Mouse (Mus musculus) midbrain, embryonic 11.5 days (tissue): ENCODE results near the gene Mctp1. TPM values are rescaled to one million over a fixed set of nuclear protein-coding genes. Genes with fewer than 3 reads are reported as not detected.

Source experiments
- ATAC-seq: fragments of 200-750 bp; cut with Nextera tagmentation; 2 replicates; pipeline ENCODE4 v1.8.0; 2017; ENCODE audit warnings: moderate TSS enrichment, moderate library complexity; ENCODE audit not compliant: low FRiP score
- DNase-seq: peaks from one replicate; pipeline ENCODE4 v3.0.0; 2015; ENCODE audit warnings: low spot score; ENCODE audit errors: missing footprints
- H3K27ac ChIP-seq: fragments of 300-500 bp; sonication (generic); 2 replicates; pipeline ENCODE4 v1.5.1; 2014; ENCODE audit warnings: low read depth, low read length
- H3K27me3 ChIP-seq: fragments of 300-500 bp; sonication (generic); 2 replicates; pipeline ENCODE4 v1.6.1; 2014; ENCODE audit warnings: mild to moderate bottlenecking, low read length, moderate library complexity, mixed read lengths; ENCODE audit not compliant: control insufficient read depth, insufficient read depth
- H3K36me3 ChIP-seq: fragments of 300-500 bp; sonication (generic); 2 replicates; pipeline ENCODE4 v1.6.1; 2014; ENCODE audit warnings: mild to moderate bottlenecking, low read length, moderate library complexity, mixed read lengths; ENCODE audit not compliant: control insufficient read depth, insufficient read depth
- H3K4me1 ChIP-seq: fragments of 300-500 bp; sonication (generic); 2 replicates; pipeline ENCODE4 v1.6.1; 2014; ENCODE audit warnings: low read length; ENCODE audit not compliant: control insufficient read depth, insufficient read depth
- H3K4me2 ChIP-seq: fragments of 300-500 bp; sonication (generic); 2 replicates; pipeline ENCODE4 v1.6.1; 2014; ENCODE audit warnings: mild to moderate bottlenecking, moderate library complexity
- H3K4me3 ChIP-seq: fragments of 300-500 bp; sonication (generic); 2 replicates; pipeline ENCODE4 v1.5.1; 2014; ENCODE audit warnings: low read depth, low read length
- H3K9ac ChIP-seq: fragments of 300-500 bp; sonication (generic); 2 replicates; pipeline ENCODE4 v1.6.1; 2014; ENCODE audit warnings: low read length
- H3K9me3 ChIP-seq: fragments of 300-500 bp; sonication (generic); 2 replicates; pipeline ENCODE4 v1.6.1; 2016; ENCODE audit warnings: low read length; ENCODE audit not compliant: control insufficient read depth
- WGBS: fragments of 180-500 bp; shearing (Covaris S2); extraction: QIAGEN DNeasy Blood & Tissue Kit; methylation state at CpG from one replicate; pipeline ENCODE4 v1.1.7; 2014; 5-methylcytosine and 5-hydroxymethylcytosine counted together
- polyA plus RNA-seq: library from polyadenylated mRNA; unstranded; fragments of >200 nt; fragmentation: Nextera tagmentation; extraction: Ambion mirVana; gene quantifications from 2 replicates; pipeline ENCODE4 v1.2.1, GENCODE M21; 2014

Mctp1 gene
- polyA plus RNA-seq, 1 experiment from 2014 or later = 4.1 TPM

DNA sequence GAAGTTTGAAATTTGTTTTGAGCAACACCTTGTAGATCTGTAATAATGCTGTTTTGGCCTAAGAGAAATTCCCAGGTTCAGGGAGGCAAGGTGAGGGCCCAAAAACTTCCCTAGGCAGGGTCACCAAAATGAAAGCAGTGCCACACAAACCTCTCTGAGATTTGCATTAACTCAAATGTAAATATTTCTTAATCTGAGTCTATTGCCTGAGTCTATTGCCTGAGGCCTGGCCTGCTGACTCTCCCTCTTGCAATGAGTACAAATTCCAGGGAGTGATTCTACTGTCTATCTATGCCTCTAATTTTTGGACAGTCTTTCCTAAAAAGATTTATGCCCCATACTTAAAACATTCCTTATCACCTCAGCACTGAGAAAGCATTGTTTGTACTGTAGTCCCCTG is 143.0 kb downstream of the Mctp1 start:
- ATAC-seq = no peak
- H3K4me1 ChIP-seq = no peaks in the 10 kb centered on the region
- H3K27ac ChIP-seq = no peak overlapping the region

DNA sequence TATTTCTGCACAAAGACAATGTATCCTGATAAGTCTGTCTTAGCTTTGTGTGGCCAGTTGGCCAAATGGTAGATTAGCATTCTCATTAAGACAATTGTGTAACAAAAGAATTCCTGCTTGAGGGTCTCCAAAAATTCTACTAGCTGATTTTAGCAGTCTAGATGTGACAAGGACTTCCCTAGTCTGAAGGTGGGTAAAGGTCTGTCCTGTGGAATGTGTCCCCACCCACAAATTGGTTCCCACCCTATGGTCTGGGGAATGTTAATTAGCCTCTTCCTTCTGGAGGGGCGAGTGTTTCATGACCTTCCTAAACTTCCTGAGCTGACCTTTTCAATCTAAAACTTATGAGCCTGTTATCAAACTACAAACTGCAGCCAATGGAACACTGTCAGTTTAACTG is 143.4 kb downstream of the Mctp1 start:
- Histone ChIP-seq H3K27ac (no peak overlapping the region), H3K9ac (no peak overlapping the region), H3K27me3 (no peaks in the 10 kb centered on the region), H3K36me3 (no peaks in the 10 kb centered on the region), H3K9me3 (no peaks in the 10 kb centered on the region), H3K4me2 (no peak overlapping the region), H3K4me3 (no peak overlapping the region), H3K4me1 (no peaks in the 10 kb centered on the region)
- 76% methylated on average over 1 of the region's 1 CpGs for WGBS
- DNase-seq = no peak
- ATAC-seq = no peak

More for the DNA sequence above, 143.0 kb downstream of the Mctp1 start:
- no peak overlapping the region for H3K4me2 ChIP-seq
- no peaks in the 10 kb centered on the region for H3K36me3 ChIP-seq
- H3K9me3 ChIP-seq = no peaks in the 10 kb centered on the region
- no peaks in the 10 kb centered on the region for H3K27me3 ChIP-seq
- no peak overlapping the region for H3K9ac ChIP-seq
- DNase-seq = no peak
- no peak overlapping the region for H3K4me3 ChIP-seq

DNA sequence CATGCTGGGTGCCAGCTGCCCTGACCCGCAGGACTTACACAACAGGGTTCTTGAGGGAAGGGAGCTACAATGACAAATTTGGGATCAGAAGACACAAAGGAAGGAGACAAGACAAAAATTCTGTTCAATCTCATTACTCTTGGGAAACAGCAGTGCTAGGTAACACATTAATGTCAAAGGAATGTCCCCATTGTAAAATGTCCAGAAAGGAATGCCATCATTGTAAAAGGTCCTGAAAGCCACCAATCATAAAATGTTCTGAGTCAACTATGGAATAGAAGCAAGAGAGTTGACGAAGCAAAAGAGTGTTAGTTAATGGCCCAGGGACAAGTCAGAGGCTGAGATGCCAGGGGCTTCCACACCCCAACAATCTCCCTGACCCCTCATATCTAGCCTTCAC is 145.6 kb downstream of the Mctp1 start:
- 78% methylated on average over 2 of the region's 2 CpGs for WGBS
- Histone ChIP-seq H3K27me3 (no peaks in the 10 kb centered on the region), H3K4me1 (no peaks in the 10 kb centered on the region), H3K9ac (no peak overlapping the region), H3K36me3 (no peaks in the 10 kb centered on the region), H3K27ac (no peak overlapping the region), H3K9me3 (no peaks in the 10 kb centered on the region), H3K4me2 (no peak overlapping the region), H3K4me3 (no peak overlapping the region)
- ATAC-seq (no peak), DNase-seq (no peak)

DNA sequence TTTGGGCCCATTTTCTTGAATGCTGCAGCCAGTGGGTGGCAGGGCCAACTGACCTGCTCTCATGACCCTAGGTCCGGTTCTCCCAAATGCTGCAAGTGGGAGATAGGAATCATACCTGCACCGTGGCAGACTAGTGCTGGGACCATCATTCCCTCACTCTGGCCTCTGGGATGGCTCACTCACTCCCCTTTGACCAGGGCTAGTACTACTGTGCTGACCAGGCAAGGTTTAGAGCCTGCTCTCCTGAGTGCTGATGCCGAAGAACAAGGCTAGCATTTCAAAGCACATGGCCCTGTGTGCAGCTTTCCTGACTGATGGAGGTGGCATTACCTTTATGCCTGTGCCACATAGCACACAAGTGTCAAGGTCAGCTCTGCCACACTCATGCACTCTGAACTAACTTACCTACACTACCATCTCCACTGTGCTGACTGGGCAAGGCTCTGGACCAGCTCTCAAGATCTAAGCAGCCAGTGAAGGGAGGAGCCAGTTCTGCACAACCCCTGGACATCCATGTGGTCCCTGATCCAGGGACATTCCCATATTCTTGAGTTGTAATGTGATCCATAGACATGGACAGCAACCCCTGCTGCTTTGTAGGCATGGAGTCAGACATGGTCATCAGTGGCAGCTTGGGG is 146.7 kb downstream of the Mctp1 start:
- WGBS = 93% methylated on average over 3 of the region's 3 CpGs
- peak; percentile 7; the same call in 1 of the 2 replicates for ATAC-seq
- H3K4me3 ChIP-seq = no peak overlapping the region

DNA sequence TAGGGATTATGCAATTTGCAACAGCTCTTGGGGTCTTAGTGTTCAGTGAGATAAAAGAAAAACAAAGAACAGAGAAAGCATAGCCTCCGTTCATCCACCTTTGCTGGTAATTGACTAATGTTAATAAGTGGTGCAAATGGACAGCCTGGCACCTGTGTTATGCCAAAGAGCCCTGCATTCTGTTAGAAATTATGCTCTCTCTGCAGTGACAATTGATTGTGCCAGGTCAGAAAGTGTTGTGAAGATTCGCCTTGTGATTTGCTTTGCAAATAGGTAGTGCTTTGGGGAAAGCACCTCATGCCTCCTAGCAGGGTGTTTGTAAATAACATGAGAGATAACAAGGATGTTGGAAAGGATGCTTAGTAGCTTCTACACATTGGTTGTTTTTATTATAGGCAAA is 163.5 kb downstream of the Mctp1 start:
- Histone ChIP-seq H3K9me3 (no peaks in the 10 kb centered on the region), H3K9ac (no peak overlapping the region), H3K4me3 (no peak overlapping the region), H3K27ac (no peak overlapping the region), H3K4me1 (peaks cover 2% of the 10 kb centered on the region; the same call in 1 of the 2 replicates), H3K27me3 (no peaks in the 10 kb centered on the region), H3K36me3 (no peaks in the 10 kb centered on the region), H3K4me2 (no peak overlapping the region)
- WGBS = 53% methylated on average over 2 of the region's 2 CpGs
- peak; percentile 54 for DNase-seq
- ATAC-seq = no peak

More for the DNA sequence above, 146.7 kb downstream of the Mctp1 start:
- Histone ChIP-seq H3K27ac (no peak overlapping the region), H3K4me1 (no peaks in the 10 kb centered on the region), H3K27me3 (no peaks in the 10 kb centered on the region), H3K4me2 (no peak overlapping the region), H3K9me3 (no peaks in the 10 kb centered on the region), H3K9ac (no peak overlapping the region), H3K36me3 (no peaks in the 10 kb centered on the region)
- no peak for DNase-seq

DNA sequence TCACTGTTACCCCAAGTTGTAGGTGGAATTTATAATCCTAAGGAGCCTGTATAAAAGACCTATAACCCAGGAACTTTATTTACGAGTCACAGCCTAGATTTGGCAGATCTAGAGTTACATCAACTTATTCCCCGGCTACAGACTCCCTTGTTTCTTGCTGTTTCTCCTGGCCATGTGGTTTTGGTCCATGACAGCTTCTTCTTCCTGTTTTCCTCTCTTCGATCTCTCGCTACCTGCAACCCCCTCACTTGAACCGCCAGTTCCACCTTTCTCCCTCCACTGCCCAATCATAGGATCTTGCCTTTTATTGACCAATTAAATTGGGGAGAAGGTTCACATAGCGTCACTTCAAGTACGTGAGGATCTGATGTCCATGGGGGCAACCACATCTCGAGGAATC is 176.6 kb downstream of the Mctp1 start:
- H3K27ac ChIP-seq = no peak overlapping the region
- H3K36me3 ChIP-seq = no peaks in the 10 kb centered on the region
- no peak overlapping the region for H3K9ac ChIP-seq
- H3K4me3 ChIP-seq = no peak overlapping the region
- WGBS = 90% methylated on average over 8 of the region's 8 CpGs
- H3K9me3 ChIP-seq = no peaks in the 10 kb centered on the region
- no peak overlapping the region for H3K4me2 ChIP-seq
- no peak for ATAC-seq
- H3K27me3 ChIP-seq = no peaks in the 10 kb centered on the region
- DNase-seq = peak; percentile 44
- no peaks in the 10 kb centered on the region for H3K4me1 ChIP-seq

DNA sequence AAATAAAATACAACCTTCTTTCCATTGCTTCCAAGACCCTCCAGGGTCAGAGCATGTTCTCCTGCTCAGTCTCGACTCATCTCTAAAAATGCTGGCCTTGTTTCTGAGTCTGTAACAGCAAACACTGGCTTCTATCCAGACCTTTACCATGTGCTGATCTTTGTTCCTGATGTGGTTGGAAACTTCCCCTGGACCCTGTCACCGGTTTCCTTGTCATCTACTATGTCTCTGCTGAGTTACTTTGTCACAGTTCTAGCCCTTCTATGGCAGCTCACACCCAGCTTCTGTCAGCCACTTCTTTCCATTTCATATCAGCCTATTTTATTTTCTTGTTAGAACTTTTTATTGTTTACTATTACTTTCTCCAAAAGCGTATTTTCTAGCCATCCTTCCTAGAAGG is 177.3 kb downstream of the Mctp1 start:
- Histone ChIP-seq H3K27me3 (no peaks in the 10 kb centered on the region), H3K36me3 (no peaks in the 10 kb centered on the region), H3K9ac (no peak overlapping the region), H3K27ac (no peak overlapping the region), H3K4me2 (no peak overlapping the region), H3K4me1 (no peaks in the 10 kb centered on the region), H3K4me3 (no peak overlapping the region), H3K9me3 (no peaks in the 10 kb centered on the region)
- 83% methylated on average over 3 of the region's 3 CpGs for WGBS
- ATAC-seq (no peak), DNase-seq (no peak)

DNA sequence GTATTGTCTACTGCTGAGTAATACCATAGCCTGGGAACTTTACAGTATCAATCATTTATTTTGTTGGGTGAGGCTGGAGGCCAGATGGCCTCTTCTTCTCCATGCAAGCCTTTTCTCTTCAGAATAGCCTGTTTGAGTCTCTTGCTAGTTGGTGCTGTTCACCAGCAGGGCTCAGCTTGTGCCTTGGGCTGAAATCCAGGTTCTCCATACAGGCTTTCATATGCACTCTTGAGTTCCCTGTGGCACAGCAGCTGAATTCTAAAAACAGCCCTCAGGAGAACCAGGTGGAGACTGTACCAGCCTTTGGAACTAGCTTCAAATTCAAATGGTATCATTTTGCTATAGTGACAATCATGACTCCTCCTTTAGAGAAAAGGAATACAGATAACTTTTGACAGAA is 179.7 kb downstream of the Mctp1 start:
- no peaks in the 10 kb centered on the region for H3K36me3 ChIP-seq
- no peak overlapping the region for H3K4me2 ChIP-seq
- H3K9ac ChIP-seq = no peak overlapping the region
- ATAC-seq = no peak
- H3K4me1 ChIP-seq = no peaks in the 10 kb centered on the region
- H3K27me3 ChIP-seq = no peaks in the 10 kb centered on the region
- no peak overlapping the region for H3K4me3 ChIP-seq
- H3K27ac ChIP-seq = no peak overlapping the region
- H3K9me3 ChIP-seq = no peaks in the 10 kb centered on the region
- DNase-seq = peak; percentile 57

DNA sequence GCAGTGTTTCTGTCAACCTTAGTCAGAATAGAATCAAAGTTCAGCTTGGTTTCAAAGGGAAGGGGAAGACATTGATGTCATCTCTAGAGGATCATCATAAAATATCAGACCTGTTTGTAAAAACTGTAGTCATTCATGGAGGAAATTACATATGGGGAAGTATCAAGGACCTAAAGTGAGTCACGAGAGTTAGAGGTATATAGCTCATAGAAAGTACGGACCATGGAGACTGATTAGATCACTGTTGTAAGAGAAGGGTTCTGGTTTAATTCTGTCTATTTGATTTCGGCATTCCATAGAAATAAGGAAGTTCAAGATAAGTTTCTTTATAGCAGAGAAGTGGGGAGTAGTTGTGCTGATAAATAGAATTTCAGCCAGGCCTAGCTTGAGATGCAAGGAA is 181.7 kb downstream of the Mctp1 start:
- H3K9me3 ChIP-seq = no peaks in the 10 kb centered on the region
- no peak overlapping the region for H3K9ac ChIP-seq
- H3K36me3 ChIP-seq = no peaks in the 10 kb centered on the region
- H3K27me3 ChIP-seq = no peaks in the 10 kb centered on the region
- WGBS = 86% methylated on average over 3 of the region's 3 CpGs
- H3K4me3 ChIP-seq = no peak overlapping the region
- no peak for DNase-seq
- no peaks in the 10 kb centered on the region for H3K4me1 ChIP-seq
- no peak overlapping the region for H3K27ac ChIP-seq
- ATAC-seq = no peak
- no peak overlapping the region for H3K4me2 ChIP-seq
